Mouse (Mus musculus) heart, embryonic 10.5 days (tissue): ENCODE data around the gene Olfr1393. TPM values are rescaled to one million over a fixed set of nuclear protein-coding genes. Genes with fewer than 3 reads are reported as not detected.

Experiments used
- DNase-seq: peaks from one replicate; pipeline ENCODE4 v3.0.0-alpha.2; 2017; ENCODE audit warnings: low spot score
- H3K27ac ChIP-seq: fragments of 300-500 bp; sonication (generic); 2 replicates; pipeline ENCODE4 v1.5.1; 2016; ENCODE audit warnings: mild to moderate bottlenecking
- H3K27me3 ChIP-seq: fragments of 300-500 bp; sonication (generic); 2 replicates; pipeline ENCODE4 v1.6.1; 2016; ENCODE audit warnings: mild to moderate bottlenecking; ENCODE audit not compliant: poor library complexity, insufficient read depth, severe bottlenecking
- H3K36me3 ChIP-seq: fragments of 300-500 bp; sonication (generic); 2 replicates; pipeline ENCODE4 v1.6.1; 2016; ENCODE audit warnings: mild to moderate bottlenecking, moderate library complexity
- H3K4me1 ChIP-seq: fragments of 300-500 bp; sonication (generic); 2 replicates; pipeline ENCODE4 v1.6.1; 2016; ENCODE audit warnings: mild to moderate bottlenecking
- H3K4me3 ChIP-seq: fragments of 300-500 bp; sonication (generic); 2 replicates; pipeline ENCODE4 v1.5.1; 2016; ENCODE audit warnings: mild to moderate bottlenecking, moderate library complexity
- H3K9me3 ChIP-seq: fragments of 300-500 bp; sonication (generic); 2 replicates; pipeline ENCODE4 v1.6.1; 2016; ENCODE audit warnings: mild to moderate bottlenecking, moderate library complexity
- WGBS: fragments of 180-500 bp; shearing (Covaris S2); methylation state at CpG from one replicate; pipeline ENCODE4 v1.1.7; 2016; 5-methylcytosine and 5-hydroxymethylcytosine counted together
- polyA plus RNA-seq: library from polyadenylated mRNA; unstranded; fragments of >200 nt; fragmentation: Nextera tagmentation; extraction: Ambion mirVana; gene quantifications from 2 replicates; pipeline ENCODE4 v1.2.1, GENCODE M21; 2016

The Olfr1393 gene
- polyA plus RNA-seq, 1 experiment from 2014 or later, result not detected

DNA sequence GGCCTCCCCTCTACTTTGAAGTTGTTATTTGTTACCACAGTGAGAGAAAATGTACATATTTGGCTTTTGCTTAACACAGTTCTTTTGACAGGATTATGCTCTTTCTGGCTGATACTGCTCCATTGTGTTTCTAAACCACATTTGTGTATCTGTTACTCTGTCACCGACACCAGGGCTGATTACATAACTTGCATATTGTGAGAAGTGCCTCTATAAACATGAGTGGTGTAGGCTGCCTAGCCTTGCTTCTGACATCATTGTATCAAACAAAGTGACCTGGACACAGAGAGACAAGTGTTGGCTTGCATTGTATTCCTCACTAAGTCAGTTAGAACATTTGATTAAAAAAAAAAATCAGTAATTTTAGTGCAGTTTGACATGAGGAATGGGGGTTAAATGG lies 18.3 kb upstream of the Olfr1393 start:
- Histone ChIP-seq H3K27me3 (no peaks in the 10 kb centered on the region), H3K4me3 (no peak overlapping the region), H3K36me3 (peaks cover 59% of the 10 kb centered on the region), H3K9me3 (no peaks in the 10 kb centered on the region), H3K4me1 (no peaks in the 10 kb centered on the region), H3K27ac (no peak overlapping the region)
- DNase-seq, result no peak
- 85% methylated on average over 1 of the region's 1 CpGs for WGBS

DNA sequence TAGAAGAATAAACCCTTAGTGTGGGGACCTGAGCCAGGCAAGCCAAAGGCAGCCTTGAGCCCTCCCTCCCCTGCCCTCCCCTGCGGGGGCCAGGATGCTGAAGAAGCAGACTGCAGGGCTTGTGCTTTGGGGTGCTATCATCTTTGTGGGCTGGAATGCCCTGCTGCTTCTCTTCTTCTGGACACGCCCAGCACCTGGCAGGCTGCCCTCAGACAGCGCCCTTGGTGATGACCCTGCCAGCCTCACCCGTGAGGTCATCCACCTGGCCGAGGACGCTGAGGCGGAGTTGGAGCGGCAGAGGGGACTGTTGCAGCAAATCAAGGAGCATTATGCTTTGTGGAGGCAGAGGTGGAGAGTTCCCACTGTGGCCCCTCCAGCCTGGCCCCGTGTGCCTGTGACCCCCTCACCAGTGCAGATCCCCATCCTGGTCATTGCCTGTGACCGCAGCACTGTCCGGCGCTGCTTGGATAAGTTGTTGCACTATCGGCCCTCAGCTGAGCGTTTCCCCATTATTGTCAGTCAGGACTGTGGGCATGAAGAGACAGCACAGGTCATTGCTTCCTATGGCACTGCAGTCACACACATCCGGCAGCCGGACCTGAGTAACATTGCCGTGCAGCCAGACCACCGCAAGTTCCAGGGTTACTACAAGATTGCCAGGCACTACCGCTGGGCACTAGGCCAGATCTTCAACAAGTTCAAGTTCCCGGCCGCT lies 17.3 kb upstream of the Olfr1393 start:
- H3K36me3 ChIP-seq, result peaks cover 50% of the 10 kb centered on the region

GRCm38 (mm10) chr11:49261313-49261855 lies 16.7 kb upstream of the Olfr1393 start:
- no peaks in the 10 kb centered on the region for H3K27me3 ChIP-seq
- DNase-seq, result no peak
- no peak overlapping the region for H3K4me3 ChIP-seq
- H3K4me1 ChIP-seq, result peaks cover 2% of the 10 kb centered on the region
- H3K36me3 ChIP-seq, result peaks cover 50% of the 10 kb centered on the region
- no peak overlapping the region for H3K27ac ChIP-seq
- no peaks in the 10 kb centered on the region for H3K9me3 ChIP-seq
- WGBS, result 94% methylated on average over 14 of the region's 14 CpGs

More for the DNA sequence above, 17.3 kb upstream of the Olfr1393 start:
- H3K27ac ChIP-seq, result 0 out of 2 replicates have a peak overlapping the region, but pooled peaks have one; percentile 17
- H3K4me1 ChIP-seq, result no peaks in the 10 kb centered on the region
- H3K27me3 ChIP-seq, result no peaks in the 10 kb centered on the region
- H3K9me3 ChIP-seq, result no peaks in the 10 kb centered on the region
- no peak for DNase-seq
- WGBS, result 92% methylated on average over 21 of the region's 21 CpGs
- no peak overlapping the region for H3K4me3 ChIP-seq

GRCm38 (mm10) chr11:49262286-49262685 lies 15.8 kb upstream of the Olfr1393 start:
- peaks cover 46% of the 10 kb centered on the region for H3K36me3 ChIP-seq

GRCm38 (mm10) chr11:49263149-49263548 lies 15.0 kb upstream of the Olfr1393 start:
- H3K9me3 ChIP-seq, result no peaks in the 10 kb centered on the region
- 96% methylated on average over 6 of the region's 6 CpGs for WGBS
- no peaks in the 10 kb centered on the region for H3K27me3 ChIP-seq
- H3K27ac ChIP-seq, result no peak overlapping the region
- no peak overlapping the region for H3K4me3 ChIP-seq
- DNase-seq, result no peak
- H3K4me1 ChIP-seq, result peaks cover 12% of the 10 kb centered on the region
- peaks cover 42% of the 10 kb centered on the region for H3K36me3 ChIP-seq

More at GRCm38 (mm10) chr11:49262286-49262685, 15.8 kb upstream of the Olfr1393 start:
- Histone ChIP-seq H3K4me1 (peaks cover 9% of the 10 kb centered on the region), H3K4me3 (no peak overlapping the region), H3K9me3 (no peaks in the 10 kb centered on the region), H3K27me3 (no peaks in the 10 kb centered on the region), H3K27ac (no peak overlapping the region)
- WGBS, result 91% methylated on average over 5 of the region's 5 CpGs
- DNase-seq, result no peak

- WGBS, result 91% methylated on average over 7 of the region's 7 CpGs
- no peak overlapping the region for H3K4me3 ChIP-seq
- H3K27me3 ChIP-seq, result no peaks in the 10 kb centered on the region
- no peak for DNase-seq
- peaks cover 42% of the 10 kb centered on the region for H3K36me3 ChIP-seq
- no peak overlapping the region for H3K27ac ChIP-seq
- peaks cover 12% of the 10 kb centered on the region for H3K4me1 ChIP-seq
- H3K9me3 ChIP-seq, result no peaks in the 10 kb centered on the region
Observed at GRCm38 (mm10) chr11:49264081-49264480, 14.0 kb upstream of the Olfr1393 start.

- Histone ChIP-seq H3K27ac (no peak overlapping the region), H3K9me3 (no peaks in the 10 kb centered on the region), H3K36me3 (peaks cover 42% of the 10 kb centered on the region), H3K27me3 (no peaks in the 10 kb centered on the region), H3K4me1 (peaks cover 12% of the 10 kb centered on the region), H3K4me3 (no peak overlapping the region)
- WGBS, result 78% methylated on average over 11 of the region's 11 CpGs
- no peak for DNase-seq
Observed at GRCm38 (mm10) chr11:49264622-49265021, 13.5 kb upstream of the Olfr1393 start.

- Histone ChIP-seq H3K9me3 (no peaks in the 10 kb centered on the region), H3K4me1 (peaks cover 12% of the 10 kb centered on the region), H3K27ac (no peak overlapping the region), H3K36me3 (peaks cover 37% of the 10 kb centered on the region), H3K27me3 (no peaks in the 10 kb centered on the region), H3K4me3 (no peak overlapping the region)
- no peak for DNase-seq
- WGBS, result 89% methylated on average over 8 of the region's 8 CpGs
Observed at GRCm38 (mm10) chr11:49265101-49265500, 13.0 kb upstream of the Olfr1393 start.

- Histone ChIP-seq H3K4me3 (no peak overlapping the region), H3K4me1 (peaks cover 12% of the 10 kb centered on the region), H3K9me3 (no peaks in the 10 kb centered on the region), H3K36me3 (peaks cover 22% of the 10 kb centered on the region), H3K27ac (peak overlapping the region; percentile 69), H3K27me3 (no peaks in the 10 kb centered on the region)
- WGBS, result 48% methylated on average over 6 of the region's 6 CpGs
- DNase-seq, result no peak
Observed at GRCm38 (mm10) chr11:49266671-49267070, 11.4 kb upstream of the Olfr1393 start.

GRCm38 (mm10) chr11:49267316-49267715 lies 10.8 kb upstream of the Olfr1393 start:
- Histone ChIP-seq H3K9me3 (no peaks in the 10 kb centered on the region), H3K27me3 (no peaks in the 10 kb centered on the region), H3K27ac (peak overlapping the region; percentile 69), H3K4me1 (peaks cover 12% of the 10 kb centered on the region), H3K4me3 (no peak overlapping the region), H3K36me3 (peaks cover 15% of the 10 kb centered on the region)
- no peak for DNase-seq
- 85% methylated on average over 10 of the region's 10 CpGs for WGBS

DNA sequence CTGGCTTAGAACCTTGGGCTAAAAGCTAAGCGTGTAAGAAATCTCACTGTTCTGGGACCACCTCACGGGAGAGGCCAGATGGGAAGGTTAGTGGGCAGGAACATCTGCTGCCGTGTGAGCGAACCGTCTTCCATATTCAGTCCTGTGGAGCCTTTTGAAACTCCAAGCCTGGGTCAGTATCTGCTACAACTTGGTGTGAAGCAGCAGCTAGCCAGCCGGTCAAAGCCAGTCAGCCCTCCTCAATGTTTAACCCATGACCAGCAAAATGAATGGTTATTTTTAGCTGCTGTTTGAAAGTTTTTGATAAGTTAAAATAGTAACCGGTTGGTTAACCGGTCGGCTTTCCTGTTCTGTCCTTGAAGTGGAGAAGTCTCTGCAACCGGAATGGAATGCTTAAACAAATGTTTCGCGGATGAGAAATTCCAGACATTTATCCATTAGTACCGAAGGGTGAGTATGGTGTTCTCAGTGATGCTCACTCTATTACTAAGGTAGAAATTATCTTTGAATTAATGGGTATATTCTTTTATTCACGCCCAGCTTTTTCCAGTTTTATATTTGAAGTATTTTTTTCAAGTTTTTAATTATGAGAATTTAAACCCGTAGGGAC lies 10.0 kb upstream of the Olfr1393 start:
- Histone ChIP-seq H3K9me3 (no peaks in the 10 kb centered on the region), H3K36me3 (peaks cover 9% of the 10 kb centered on the region), H3K4me3 (no peak overlapping the region), H3K27me3 (no peaks in the 10 kb centered on the region), H3K4me1 (peaks cover 12% of the 10 kb centered on the region), H3K27ac (no peak overlapping the region)
- WGBS, result 66% methylated on average over 15 of the region's 15 CpGs
- DNase-seq, result peak; percentile 74

DNA sequence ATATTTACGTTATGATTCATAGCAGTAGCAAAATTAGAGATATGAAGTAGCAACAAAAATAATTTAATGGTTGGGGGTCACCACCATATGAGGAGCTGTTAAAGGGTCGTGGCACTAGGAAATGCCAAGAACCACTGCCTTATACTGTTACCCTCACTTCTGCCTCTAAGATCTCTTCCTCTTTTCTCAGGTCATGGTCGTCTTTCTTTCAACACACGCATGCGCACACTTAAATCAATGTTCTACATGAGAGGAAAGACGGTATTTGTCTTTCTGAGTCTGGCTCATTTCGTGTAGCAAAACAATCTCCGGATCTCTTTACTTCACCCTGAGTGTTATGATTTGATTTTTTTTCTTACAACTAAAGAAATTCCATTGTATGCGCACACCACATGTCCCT lies 8.3 kb upstream of the Olfr1393 start:
- H3K4me1 ChIP-seq, result peaks cover 12% of the 10 kb centered on the region
- 92% methylated on average over 9 of the region's 9 CpGs for WGBS

DNA sequence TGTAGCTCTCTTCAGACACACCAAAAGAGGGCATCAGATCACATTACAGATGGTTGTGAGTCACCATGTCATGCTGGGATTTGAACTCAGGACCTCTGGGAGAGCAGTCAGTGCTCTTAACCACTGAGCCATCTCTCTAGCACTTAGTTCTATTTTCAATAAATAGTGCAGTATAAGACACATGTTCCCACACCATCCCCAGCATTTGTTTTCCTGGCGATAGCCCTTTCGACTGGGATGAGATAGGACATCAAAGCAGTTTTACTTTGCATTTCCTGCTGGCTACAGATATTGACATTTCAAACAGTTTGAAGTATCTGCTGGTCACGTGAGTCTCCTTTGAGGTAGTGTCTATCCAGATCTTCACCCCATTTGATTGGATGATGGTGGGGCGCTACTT lies 7.7 kb upstream of the Olfr1393 start:
- Histone ChIP-seq H3K36me3 (no peaks in the 10 kb centered on the region), H3K4me3 (no peak overlapping the region), H3K9me3 (no peaks in the 10 kb centered on the region), H3K27me3 (no peaks in the 10 kb centered on the region), H3K27ac (no peak overlapping the region), H3K4me1 (peaks cover 12% of the 10 kb centered on the region)
- DNase-seq, result no peak
- WGBS, result 84% methylated on average over 4 of the region's 4 CpGs

More for the DNA sequence above, 8.3 kb upstream of the Olfr1393 start:
- H3K4me3 ChIP-seq, result no peak overlapping the region
- H3K27ac ChIP-seq, result no peak overlapping the region
- H3K9me3 ChIP-seq, result no peaks in the 10 kb centered on the region
- H3K36me3 ChIP-seq, result no peaks in the 10 kb centered on the region
- no peak for DNase-seq
- H3K27me3 ChIP-seq, result no peaks in the 10 kb centered on the region
